Mouse (Mus musculus) telencephalon, adult 2 months (tissue): ENCODE results near the gene Rhox4f.
"Not testable (repeated sequence)": the region's sequence is repeated elsewhere in the genome, so short reads cannot be mapped to it uniquely, and the experiment has no call there.

Experiments
- DNase-seq: peaks from one replicate; pipeline ENCODE4 v3.0.0-alpha.2; 2011; ENCODE audit warnings: low read depth, low spot score

Gene Rhox4f

GRCm38 (mm10) chrX:37607604-37608003 is at the start of gene Rhox4f:
TSS of gene Rhox4f (minus strand) at chrX:37607704.
- not testable (repeated sequence) for DNase-seq

- not testable (repeated sequence) for DNase-seq
Measured at GRCm38 (mm10) chrX:37651227-37651626, 43.7 kb upstream of the Rhox4f start, which contains the start of gene Rhox4g. TSS of gene Rhox4g (minus strand) at chrX:37651327.

DNA sequence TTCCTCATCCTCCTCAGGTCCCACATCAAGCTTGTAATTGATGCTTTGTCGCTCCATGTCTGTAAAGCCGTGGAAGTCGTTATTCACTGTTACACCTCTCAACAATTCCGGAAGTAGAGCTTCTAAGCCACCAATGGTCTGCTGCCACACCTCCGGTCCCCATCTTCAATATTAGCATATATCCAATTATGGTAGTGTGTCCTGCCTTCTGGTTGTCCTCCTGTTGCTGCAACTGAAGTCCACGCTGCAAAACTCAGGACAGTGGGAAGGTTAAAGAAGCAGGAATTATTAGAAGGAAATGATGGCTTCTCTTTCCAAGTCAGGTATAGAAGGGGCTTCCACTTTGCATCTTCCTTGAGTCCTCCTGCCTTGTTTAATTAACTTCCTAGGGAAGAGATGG is 35.9 kb upstream of the Rhox4f start, which contains the start of gene Rhox2g:
Rhox2g (minus strand) TSS at position 101 of the 400 bp plus-strand sequence.
- DNase-seq, result not testable (repeated sequence)

DNA sequence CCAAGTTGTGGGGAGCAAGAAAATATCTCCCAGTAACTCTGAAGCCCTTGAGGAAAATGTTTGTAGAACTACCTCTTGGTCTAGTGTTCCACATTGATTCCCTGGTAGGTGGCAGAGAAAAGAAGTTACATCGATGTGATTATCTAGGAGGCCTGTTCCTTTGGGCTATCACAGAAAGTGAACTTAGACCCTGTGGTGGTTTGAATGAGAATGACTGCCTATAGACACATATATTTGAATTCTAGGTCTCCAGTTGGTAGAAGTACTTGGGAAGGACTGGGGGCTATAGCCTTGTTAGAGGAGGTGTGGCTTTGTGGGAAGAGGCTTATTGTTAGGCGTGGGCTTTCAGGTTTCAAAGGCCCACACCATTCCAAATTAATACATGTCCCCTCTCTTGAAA is 21.0 kb upstream of the Rhox4f start, which contains the start of gene Rhox3g:
Rhox3g (minus strand) TSS at position 101 of the 400 bp plus-strand sequence.
- not testable (repeated sequence) for DNase-seq

GRCm38 (mm10) chrX:37580692-37581091 is 26.8 kb downstream of the Rhox4f start, which contains the start of gene Rhox3f:
TSS of gene Rhox3f (plus strand) at chrX:37580992.
- DNase-seq, result not testable (repeated sequence)

DNA sequence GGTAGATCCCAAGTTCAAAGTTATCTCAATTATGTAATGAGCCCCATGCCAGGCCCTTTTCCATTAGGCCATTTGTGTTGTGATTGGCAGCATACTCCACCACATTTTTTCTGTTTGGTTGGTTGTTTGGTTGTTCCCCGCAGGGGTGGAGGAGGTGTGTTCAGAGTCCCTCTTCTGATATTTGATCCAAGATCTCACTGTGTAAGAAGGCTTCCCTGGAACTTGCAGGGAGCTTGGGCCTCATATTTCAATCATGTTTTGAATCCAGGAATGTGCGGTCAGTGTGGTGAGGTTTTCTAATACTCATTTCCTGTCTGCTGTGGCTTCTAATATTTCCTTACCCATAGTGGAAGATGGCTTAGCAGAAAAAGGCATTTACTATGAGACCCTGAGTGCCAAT is 34.9 kb downstream of the Rhox4f start:
- not testable (repeated sequence) for DNase-seq

DNA sequence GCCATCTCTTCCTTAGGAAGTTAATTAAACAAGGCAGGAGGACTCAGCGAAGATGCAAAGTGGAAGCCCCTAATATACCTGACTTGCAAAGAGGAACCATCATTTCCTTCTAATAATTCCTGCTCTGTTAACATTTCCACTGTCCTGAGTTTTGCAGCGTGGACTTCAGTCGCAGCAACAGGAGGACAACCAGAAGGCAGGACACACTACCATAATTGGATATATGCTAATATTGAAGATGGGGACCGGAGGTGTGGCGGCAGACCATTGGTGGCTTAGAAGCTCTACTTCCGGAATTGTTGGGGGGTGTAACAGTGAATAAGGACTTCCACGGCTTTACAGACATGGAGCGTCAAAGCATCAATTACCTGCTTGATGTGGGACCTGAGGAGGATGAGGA is 36.4 kb downstream of the Rhox4f start, which contains the start of gene Rhox2f:
Rhox2f (plus strand) TSS at position 301 of the 400 bp plus-strand sequence.
- DNase-seq, result not testable (repeated sequence)

- not testable (repeated sequence) for DNase-seq
Measured at GRCm38 (mm10) chrX:37557112-37557511, 50.4 kb downstream of the Rhox4f start, which contains the start of gene Rhox4e. TSS of gene Rhox4e (plus strand) at chrX:37557412.
